Mouse (Mus musculus): ENCODE measurements around the gene Rapgef5. TPM values are rescaled to one million over a fixed set of nuclear protein-coding genes. Genes with fewer than 3 reads are reported as not detected.

The Rapgef5 gene
- polyA plus RNA-seq, 1 experiment from 2014 or later = 17.9 TPM

GRCm38 (mm10) chr12:117663637-117664036 is 147.4 kb downstream of the Rapgef5 start:
- 61% methylated on average over 5 of the region's 5 CpGs for WGBS
- H3K27ac ChIP-seq (ENCODE audit: low read depth, low read length) = no peak overlapping the region
- H3K4me2 ChIP-seq (replicated peaks; ENCODE audit: low read depth, low read length) = no peak overlapping the region
- no peaks in the 10 kb centered on the region for H3K27me3 ChIP-seq (ENCODE audit: control insufficient read depth, insufficient read depth, low read length)
- peak; percentile 76; the same call in 1 of the 2 replicates for ATAC-seq (ENCODE audit: low FRiP score, low TSS enrichment)
- H3K4me3 ChIP-seq (ENCODE audit: low read length) = no peak overlapping the region
- H3K9me3 ChIP-seq (ENCODE audit: control insufficient read depth, low read length) = no peaks in the 10 kb centered on the region
- H3K4me1 ChIP-seq (ENCODE audit: control insufficient read depth, insufficient read depth, low read length) = 0 out of 2 replicates have a peak, but pooled peaks cover 4% of the 10 kb centered on the region
- H3K36me3 ChIP-seq (ENCODE audit: control insufficient read depth, insufficient read depth, low read length) = no peaks in the 10 kb centered on the region
- H3K9ac ChIP-seq (ENCODE audit: low read depth, low read length) = no peak overlapping the region

- Histone ChIP-seq H3K4me2 (replicated peaks; ENCODE audit: low read depth, low read length) (no peak overlapping the region), H3K27me3 (ENCODE audit: control insufficient read depth, insufficient read depth, low read length) (no peaks in the 10 kb centered on the region), H3K27ac (ENCODE audit: low read depth, low read length) (no peak overlapping the region), H3K4me1 (ENCODE audit: control insufficient read depth, insufficient read depth, low read length) (0 out of 2 replicates have a peak, but pooled peaks cover 4% of the 10 kb centered on the region), H3K36me3 (ENCODE audit: control insufficient read depth, insufficient read depth, low read length) (no peaks in the 10 kb centered on the region), H3K9me3 (ENCODE audit: control insufficient read depth, low read length) (no peaks in the 10 kb centered on the region), H3K9ac (ENCODE audit: low read depth, low read length) (no peak overlapping the region), H3K4me3 (ENCODE audit: low read length) (no peak overlapping the region)
- WGBS = 57% methylated on average over 5 of the region's 5 CpGs
- ATAC-seq (ENCODE audit: low FRiP score, low TSS enrichment) = no peak
These were observed 148.4 kb downstream of the Rapgef5 start for GRCm38 (mm10) chr12:117664644-117665043.

GRCm38 (mm10) chr12:117666391-117666790 is 150.1 kb downstream of the Rapgef5 start:
- 0 out of 2 replicates have a peak, but pooled peaks cover 4% of the 10 kb centered on the region for H3K4me1 ChIP-seq (ENCODE audit: control insufficient read depth, insufficient read depth, low read length)
- no peaks in the 10 kb centered on the region for H3K9me3 ChIP-seq (ENCODE audit: control insufficient read depth, low read length)
- no peak overlapping the region for H3K27ac ChIP-seq (ENCODE audit: low read depth, low read length)
- H3K4me2 ChIP-seq (replicated peaks; ENCODE audit: low read depth, low read length) = no peak overlapping the region
- H3K9ac ChIP-seq (ENCODE audit: low read depth, low read length) = no peak overlapping the region
- no peak for ATAC-seq (ENCODE audit: low FRiP score, low TSS enrichment)
- no peaks in the 10 kb centered on the region for H3K27me3 ChIP-seq (ENCODE audit: control insufficient read depth, insufficient read depth, low read length)
- no peak overlapping the region for H3K4me3 ChIP-seq (ENCODE audit: low read length)
- no peaks in the 10 kb centered on the region for H3K36me3 ChIP-seq (ENCODE audit: control insufficient read depth, insufficient read depth, low read length)
- over 99% methylated on average over 3 of the region's 3 CpGs for WGBS

DNA sequence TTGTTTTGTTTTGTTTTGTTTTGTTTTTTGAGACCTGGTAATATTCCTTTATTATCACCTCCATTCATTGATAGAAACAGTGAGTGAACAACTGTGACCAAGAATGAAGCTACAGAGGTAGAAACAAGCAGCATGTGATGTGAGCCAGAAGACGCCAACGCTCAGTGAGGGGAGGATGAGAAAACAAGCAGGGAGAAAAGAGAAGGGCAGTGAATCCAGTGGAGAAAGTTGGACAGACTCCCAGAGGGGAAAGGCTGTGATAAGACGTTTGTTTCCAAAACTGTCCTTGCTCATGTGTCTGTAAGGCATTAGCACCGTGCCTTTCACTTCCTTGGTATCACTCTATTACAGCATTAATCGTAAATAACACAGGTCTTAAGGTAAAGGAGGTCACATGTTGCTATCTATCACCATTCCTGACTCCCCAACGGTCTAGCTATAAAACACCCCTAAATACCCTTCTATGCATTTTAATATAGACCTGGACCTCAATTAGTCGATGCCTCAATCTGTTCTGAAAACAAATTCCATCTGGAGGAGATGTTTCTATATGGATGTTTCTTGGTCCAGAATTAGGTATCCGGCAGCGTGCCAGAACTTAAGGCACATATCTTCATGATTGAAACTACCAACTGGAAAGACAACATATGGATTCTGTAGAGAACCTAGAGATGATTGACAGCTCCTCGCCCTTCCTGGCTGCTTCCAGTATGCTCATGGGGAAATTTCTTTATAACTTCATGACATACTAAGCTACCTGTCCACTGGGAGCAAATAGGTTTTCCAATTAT is 153.5 kb downstream of the Rapgef5 start:
- no peaks in the 10 kb centered on the region for H3K9me3 ChIP-seq (ENCODE audit: control insufficient read depth, low read length)
- 0 out of 2 replicates have a peak, but pooled peaks cover 2% of the 10 kb centered on the region for H3K4me1 ChIP-seq (ENCODE audit: control insufficient read depth, insufficient read depth, low read length)
- no peak for ATAC-seq (ENCODE audit: low FRiP score, low TSS enrichment)
- no peak overlapping the region for H3K4me2 ChIP-seq (replicated peaks; ENCODE audit: low read depth, low read length)
- no peak overlapping the region for H3K4me3 ChIP-seq (ENCODE audit: low read length)
- no peak overlapping the region for H3K9ac ChIP-seq (ENCODE audit: low read depth, low read length)
- H3K27me3 ChIP-seq (ENCODE audit: control insufficient read depth, insufficient read depth, low read length) = no peaks in the 10 kb centered on the region
- no peaks in the 10 kb centered on the region for H3K36me3 ChIP-seq (ENCODE audit: control insufficient read depth, insufficient read depth, low read length)
- no peak overlapping the region for H3K27ac ChIP-seq (ENCODE audit: low read depth, low read length)
- WGBS = 65% methylated on average over 10 of the region's 10 CpGs

GRCm38 (mm10) chr12:117673188-117673587 is 156.9 kb downstream of the Rapgef5 start:
- Histone ChIP-seq H3K4me1 (ENCODE audit: control insufficient read depth, insufficient read depth, low read length) (no peaks in the 10 kb centered on the region), H3K4me3 (ENCODE audit: low read length) (no peak overlapping the region), H3K9ac (ENCODE audit: low read depth, low read length) (no peak overlapping the region), H3K36me3 (ENCODE audit: control insufficient read depth, insufficient read depth, low read length) (no peaks in the 10 kb centered on the region), H3K4me2 (replicated peaks; ENCODE audit: low read depth, low read length) (no peak overlapping the region), H3K27me3 (ENCODE audit: control insufficient read depth, insufficient read depth, low read length) (no peaks in the 10 kb centered on the region), H3K27ac (ENCODE audit: low read depth, low read length) (no peak overlapping the region), H3K9me3 (ENCODE audit: control insufficient read depth, low read length) (no peaks in the 10 kb centered on the region)
- WGBS = 72% methylated on average over 2 of the region's 2 CpGs
- no peak for ATAC-seq (ENCODE audit: low FRiP score, low TSS enrichment)

DNA sequence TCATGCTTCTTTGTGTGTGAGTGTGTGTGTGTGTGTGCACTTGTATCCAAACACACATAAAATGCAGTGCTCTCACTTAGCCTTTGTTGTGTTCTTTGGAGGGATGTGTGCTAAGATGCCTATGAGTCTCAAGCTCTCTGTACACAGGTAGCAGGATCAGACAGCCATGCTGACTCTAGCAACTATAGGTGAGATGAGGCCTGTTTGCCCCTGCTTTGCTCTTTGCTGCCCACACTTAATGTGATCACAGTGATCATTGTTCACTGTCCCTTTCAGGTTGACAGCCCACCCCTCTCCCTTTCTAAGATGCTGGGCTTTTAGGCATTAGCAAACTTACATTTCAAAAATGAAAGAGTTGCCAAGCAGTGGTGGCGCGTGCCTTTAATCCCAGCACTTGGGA is 158.2 kb downstream of the Rapgef5 start:
- Histone ChIP-seq H3K27ac (ENCODE audit: low read depth, low read length) (no peak overlapping the region), H3K9ac (ENCODE audit: low read depth, low read length) (no peak overlapping the region), H3K4me2 (replicated peaks; ENCODE audit: low read depth, low read length) (no peak overlapping the region), H3K4me1 (ENCODE audit: control insufficient read depth, insufficient read depth, low read length) (0 out of 2 replicates have a peak, but pooled peaks cover 1% of the 10 kb centered on the region), H3K4me3 (ENCODE audit: low read length) (no peak overlapping the region), H3K27me3 (ENCODE audit: control insufficient read depth, insufficient read depth, low read length) (no peaks in the 10 kb centered on the region), H3K36me3 (ENCODE audit: control insufficient read depth, insufficient read depth, low read length) (no peaks in the 10 kb centered on the region), H3K9me3 (ENCODE audit: control insufficient read depth, low read length) (no peaks in the 10 kb centered on the region)
- whole genome bisulfite sequencing = 94% methylated on average over 2 of the region's 2 CpGs
- no peak for ATAC-seq (ENCODE audit: low FRiP score, low TSS enrichment)

- H3K9me3 ChIP-seq (ENCODE audit: control insufficient read depth, low read length) = no peaks in the 10 kb centered on the region
- no peak for ATAC-seq (ENCODE audit: low FRiP score, low TSS enrichment)
- no peaks in the 10 kb centered on the region for H3K36me3 ChIP-seq (ENCODE audit: control insufficient read depth, insufficient read depth, low read length)
- no peak overlapping the region for H3K9ac ChIP-seq (ENCODE audit: low read depth, low read length)
- no peaks in the 10 kb centered on the region for H3K27me3 ChIP-seq (ENCODE audit: control insufficient read depth, insufficient read depth, low read length)
- WGBS = 88% methylated on average over 4 of the region's 4 CpGs
- no peak overlapping the region for H3K27ac ChIP-seq (ENCODE audit: low read depth, low read length)
- H3K4me2 ChIP-seq (replicated peaks; ENCODE audit: low read depth, low read length) = no peak overlapping the region
- peaks cover 9% of the 10 kb centered on the region for H3K4me1 ChIP-seq (ENCODE audit: control insufficient read depth, insufficient read depth, low read length)
- no peak overlapping the region for H3K4me3 ChIP-seq (ENCODE audit: low read length)
These were observed 160.0 kb downstream of the Rapgef5 start for GRCm38 (mm10) chr12:117676265-117676664.

DNA sequence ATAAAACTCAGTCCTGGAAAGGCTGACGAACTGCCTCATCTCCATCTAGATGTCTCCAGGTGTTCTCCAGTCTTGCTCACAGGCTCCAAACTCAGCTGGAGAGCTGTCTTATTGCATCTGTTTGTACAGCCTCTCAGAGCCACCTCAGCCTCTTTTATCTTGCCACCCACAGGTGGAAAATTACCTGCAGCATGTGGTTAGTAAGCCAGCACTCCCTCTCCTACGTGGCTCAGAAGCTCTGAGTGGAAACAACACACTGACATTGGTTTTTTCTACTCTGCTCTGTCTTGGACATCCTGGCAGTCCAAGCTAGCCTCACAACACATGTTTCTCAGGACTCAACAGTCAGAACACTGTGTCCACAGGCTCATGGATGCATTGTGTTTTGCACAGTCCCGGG is 162.6 kb downstream of the Rapgef5 start:
- Histone ChIP-seq H3K4me1 (ENCODE audit: control insufficient read depth, insufficient read depth, low read length) (peaks cover 9% of the 10 kb centered on the region), H3K27ac (ENCODE audit: low read depth, low read length) (no peak overlapping the region), H3K9me3 (ENCODE audit: control insufficient read depth, low read length) (no peaks in the 10 kb centered on the region), H3K4me2 (replicated peaks; ENCODE audit: low read depth, low read length) (no peak overlapping the region), H3K4me3 (ENCODE audit: low read length) (no peak overlapping the region), H3K9ac (ENCODE audit: low read depth, low read length) (no peak overlapping the region), H3K27me3 (ENCODE audit: control insufficient read depth, insufficient read depth, low read length) (no peaks in the 10 kb centered on the region), H3K36me3 (ENCODE audit: control insufficient read depth, insufficient read depth, low read length) (no peaks in the 10 kb centered on the region)
- no peak for ATAC-seq (ENCODE audit: low FRiP score, low TSS enrichment)
- WGBS = 84% methylated on average over 3 of the region's 3 CpGs

DNA sequence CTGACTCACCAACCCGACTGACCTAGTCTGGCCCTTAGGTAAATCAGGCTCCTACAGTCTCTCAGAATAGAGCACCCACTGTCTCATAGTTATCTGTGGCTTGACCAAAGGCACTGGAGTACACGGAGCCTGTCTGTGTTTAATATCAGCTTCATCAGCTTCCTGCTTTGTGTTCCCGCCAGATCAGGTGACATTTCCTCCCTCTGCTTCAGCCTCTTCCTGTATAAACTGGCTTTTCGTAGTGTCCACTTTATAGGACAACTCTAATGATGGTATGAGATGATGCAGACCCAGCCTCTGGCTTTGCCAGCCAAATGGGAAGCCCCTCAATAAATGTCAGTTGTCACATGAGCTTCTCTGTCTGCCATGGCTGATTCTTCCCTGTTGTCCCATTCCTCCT is 163.5 kb downstream of the Rapgef5 start:
- no peak overlapping the region for H3K9ac ChIP-seq (ENCODE audit: low read depth, low read length)
- peak; percentile 18; the same call in 1 of the 2 replicates for ATAC-seq (ENCODE audit: low FRiP score, low TSS enrichment)
- H3K27ac ChIP-seq (ENCODE audit: low read depth, low read length) = no peak overlapping the region
- H3K27me3 ChIP-seq (ENCODE audit: control insufficient read depth, insufficient read depth, low read length) = no peaks in the 10 kb centered on the region
- 48% methylated on average over 4 of the region's 4 CpGs for WGBS
- no peaks in the 10 kb centered on the region for H3K9me3 ChIP-seq (ENCODE audit: control insufficient read depth, low read length)
- no peak overlapping the region for H3K4me3 ChIP-seq (ENCODE audit: low read length)
- no peaks in the 10 kb centered on the region for H3K36me3 ChIP-seq (ENCODE audit: control insufficient read depth, insufficient read depth, low read length)
- H3K4me2 ChIP-seq (replicated peaks; ENCODE audit: low read depth, low read length) = no peak overlapping the region
- H3K4me1 ChIP-seq (ENCODE audit: control insufficient read depth, insufficient read depth, low read length) = peaks cover 17% of the 10 kb centered on the region

Measured in kidney, embryonic 14.5 days (tissue).